Mouse (Mus musculus) layer of hippocampus, adult 2 months (tissue): Measurements from ENCODE around the gene Vgf. TPM values are rescaled to one million over a fixed set of nuclear protein-coding genes. Genes with fewer than 3 reads are reported as not detected.

Experiments
- DNase-seq, 2 experiments: peaks; one replicate each; pipeline ENCODE4 v3.0.0; 2022; ENCODE audit warnings: low spot score in 2 of 2
- H3K27ac ChIP-seq: fragments of 200-600 bp; 2 replicates; pipeline ENCODE4 v1.8.1; 2022
- H3K4me3 ChIP-seq: fragments of 200-600 bp; 2 replicates; pipeline ENCODE4 v1.8.1; 2022; ENCODE audit warnings: mild to moderate bottlenecking
- CTCF ChIP-seq: fragments of 200-600 bp; conservative IDR thresholded peaks from 2 replicates; pipeline ENCODE4 v1.8.1; 2022; ENCODE audit warnings: antibody characterized with exemption, mild to moderate bottlenecking, moderate library complexity
- long read RNA-seq, 2 experiments: library from polyadenylated mRNA; stranded (forward); transcript quantifications; one replicate each; pipeline ENCODE4 v2.0.0; 2021; ENCODE audit warnings: borderline mapping rate in 2 of 2
- total RNA-seq, 2 experiments: library from RNA; stranded (reverse); gene quantifications; 2 replicates each; pipeline ENCODE4 v1.2.3; 2021

The Vgf gene
- total RNA-seq: 100 to 1,000 TPM; 180 to 212 TPM
- long read RNA-seq, experiment 1, transcript Vgf-203 (2 exons, 581 nt): minor isoform, 5 of 95 reads
- long read RNA-seq, experiment 1, transcript Vgf-201 (2 exons, 2,553 nt): major isoform, 57 of 95 reads
- long read RNA-seq, experiment 1, partial matches to known transcripts: 29 of 95 reads
- long read RNA-seq, experiment 1, other reads (novel, unspliced or antisense): 4 of 95 reads
- long read RNA-seq, experiment 2, transcript Vgf-203 (2 exons, 581 nt): minor isoform, 10 of 118 reads
- long read RNA-seq, experiment 2, transcript Vgf-201 (2 exons, 2,553 nt): major isoform, 82 of 118 reads
- long read RNA-seq, experiment 2, partial matches to known transcripts: 0 of 118 reads
- long read RNA-seq, experiment 2, other reads (novel, unspliced or antisense): 26 of 118 reads

DNA sequence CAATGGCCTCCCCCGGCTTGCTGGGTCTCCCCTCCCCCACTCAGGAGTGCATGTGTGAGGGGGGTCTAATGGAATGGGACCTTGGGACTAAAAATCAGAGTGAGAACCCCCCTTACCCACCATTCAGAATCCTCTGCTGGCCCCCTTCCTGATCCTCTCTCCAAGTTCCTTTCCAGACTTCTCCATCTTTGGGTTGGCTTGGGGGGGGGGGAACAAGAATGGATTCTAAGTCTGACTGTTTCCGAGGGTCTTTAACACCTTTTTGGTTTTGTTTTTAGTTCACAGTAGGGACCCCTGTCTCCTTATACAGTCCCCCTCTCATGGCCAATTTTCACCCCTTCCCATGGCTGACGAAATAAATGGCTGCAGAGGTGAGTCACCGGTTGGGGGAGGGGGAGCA lies at the start of gene Vgf:
Gene Vgf (plus strand): TSS at position 301 of the 400 bp plus-strand sequence.
- Histone ChIP-seq H3K4me3 (peak within 1 kb of the TSS; percentile 12; the same call in 1 of the 2 replicates), H3K27ac (no peak within 1 kb of the TSS)
- no peak for TF ChIP-seq CTCF
- no peak for DNase-seq

DNA sequence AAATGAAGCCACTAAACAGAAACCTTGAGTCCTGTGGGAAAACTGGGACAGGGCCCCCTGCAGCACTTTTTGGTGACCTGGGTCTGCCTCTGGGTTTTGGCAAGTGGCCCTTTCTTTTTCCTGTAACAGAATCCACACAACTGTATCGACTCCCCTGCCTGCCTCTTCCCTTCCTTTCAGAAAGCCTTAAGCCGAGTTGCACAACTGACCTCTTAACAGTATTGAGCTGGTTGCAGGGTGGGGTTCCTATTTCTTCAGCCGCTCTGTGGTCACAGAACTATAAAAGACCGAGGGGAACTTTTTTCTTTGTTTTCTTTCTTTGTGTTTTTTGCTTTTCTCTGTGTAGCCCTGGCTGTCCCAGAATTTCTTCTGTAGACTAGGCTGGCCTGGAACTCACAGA lies 48.4 kb upstream of the Vgf start:
- DNase-seq: no peak
- TF ChIP-seq CTCF: no peak

DNA sequence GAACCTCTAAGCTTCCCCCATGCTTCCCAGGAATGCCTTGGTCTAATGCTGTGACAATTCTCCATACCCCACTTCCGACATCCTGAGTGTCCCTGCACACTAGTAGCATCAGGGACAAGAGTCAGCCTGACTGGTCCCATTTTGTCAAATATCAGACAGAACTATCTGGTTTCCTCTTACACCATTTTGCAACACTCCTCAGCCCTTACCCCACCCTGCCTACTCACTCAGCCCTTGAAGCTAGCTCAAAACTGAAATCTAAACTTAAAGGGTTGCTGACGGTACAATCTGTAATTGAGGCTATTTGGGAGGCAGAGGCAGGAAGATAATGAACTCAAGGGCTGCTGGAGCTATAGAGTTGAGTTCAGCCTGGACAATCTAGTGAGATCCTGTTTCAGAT lies 46.4 kb upstream of the Vgf start:
- Histone ChIP-seq H3K4me3 (no peak overlapping the region), H3K27ac (no peak overlapping the region)
- no peak for DNase-seq
- no peak for TF ChIP-seq CTCF

More for the DNA sequence above, 48.4 kb upstream of the Vgf start:
- Histone ChIP-seq H3K27ac (no peak overlapping the region), H3K4me3 (no peak overlapping the region)

DNA sequence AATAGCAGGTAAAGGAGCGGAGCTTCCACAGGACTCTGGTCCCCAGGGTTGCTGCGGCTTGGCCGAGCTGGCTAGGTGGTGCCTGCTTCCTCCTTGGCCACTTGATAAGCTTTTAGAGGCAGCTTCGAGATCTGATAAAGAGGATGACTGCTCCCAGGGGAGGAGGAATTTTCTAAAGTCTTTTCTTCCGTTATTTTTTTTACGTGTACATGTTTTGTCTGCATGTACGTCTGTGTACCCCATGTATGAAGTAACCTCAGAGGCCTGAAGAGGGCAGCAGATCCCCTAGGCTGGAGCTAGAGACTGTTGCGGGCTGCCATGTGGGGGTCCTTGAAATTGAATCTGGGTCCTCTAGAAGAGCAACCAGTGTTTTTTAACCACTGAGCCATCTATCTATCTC lies 45.2 kb upstream of the Vgf start:
- H3K4me3 ChIP-seq: no peak overlapping the region
- H3K27ac ChIP-seq: no peak overlapping the region
- DNase-seq: peak in 1 of 2 experiments; percentile 8
- TF ChIP-seq CTCF: peak; percentile 64

DNA sequence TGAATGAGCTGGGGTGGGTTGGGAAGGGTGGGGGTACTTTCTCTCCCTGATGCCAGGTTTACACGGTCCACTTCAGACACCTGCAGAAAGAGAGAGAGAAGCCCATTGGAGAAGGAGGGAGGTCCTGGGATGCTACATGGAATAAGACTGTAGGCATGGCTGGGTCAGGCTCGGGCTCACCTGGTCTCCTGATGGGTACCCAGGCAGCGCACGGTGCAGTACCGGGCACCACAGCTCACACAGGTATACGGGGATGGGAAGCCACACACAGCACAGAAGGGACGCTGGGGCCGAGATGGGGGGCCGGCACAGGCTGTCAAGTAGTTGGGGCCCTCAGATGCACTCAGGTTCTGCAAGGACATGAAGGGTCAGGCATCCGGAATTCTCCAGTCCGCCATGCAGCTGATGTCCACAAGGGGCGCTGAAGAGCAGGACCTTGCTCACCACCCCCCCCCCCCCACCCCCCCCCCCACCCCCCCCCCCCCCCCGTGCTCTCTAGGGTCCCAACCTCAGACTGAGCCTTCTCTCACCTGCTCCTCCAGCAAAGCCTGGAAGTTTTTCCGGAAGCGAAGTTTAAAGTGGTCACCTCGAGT lies 43.8 kb upstream of the Vgf start:
- peak; percentile 70 for TF ChIP-seq CTCF
- DNase-seq: peak in 1 of 2 experiments; percentile 36
- H3K4me3 ChIP-seq: no peak overlapping the region
- H3K27ac ChIP-seq: no peak overlapping the region

DNA sequence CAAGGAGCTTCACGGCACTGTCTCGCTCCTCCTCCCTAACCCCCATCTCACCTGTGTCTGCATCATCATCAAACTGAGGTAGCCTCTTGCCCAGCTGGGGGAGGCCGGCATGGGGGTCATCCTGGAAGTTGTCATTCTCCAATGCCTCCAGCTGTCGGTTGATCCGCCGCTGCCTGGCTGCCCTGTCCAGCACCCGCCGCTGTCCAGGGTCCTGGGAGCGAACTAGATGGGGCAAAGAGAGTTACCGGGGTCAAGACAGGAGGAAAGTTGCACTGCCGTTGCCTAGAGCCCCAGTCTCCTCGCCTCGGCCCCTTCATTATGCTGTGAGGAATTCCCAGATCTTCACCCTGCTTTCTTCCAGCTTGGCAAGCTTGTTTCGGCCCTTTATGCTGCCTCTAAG lies 41.4 kb upstream of the Vgf start:
- H3K4me3 ChIP-seq: no peak overlapping the region
- no peak overlapping the region for H3K27ac ChIP-seq
- no peak for DNase-seq
- TF ChIP-seq CTCF: no peak

DNA sequence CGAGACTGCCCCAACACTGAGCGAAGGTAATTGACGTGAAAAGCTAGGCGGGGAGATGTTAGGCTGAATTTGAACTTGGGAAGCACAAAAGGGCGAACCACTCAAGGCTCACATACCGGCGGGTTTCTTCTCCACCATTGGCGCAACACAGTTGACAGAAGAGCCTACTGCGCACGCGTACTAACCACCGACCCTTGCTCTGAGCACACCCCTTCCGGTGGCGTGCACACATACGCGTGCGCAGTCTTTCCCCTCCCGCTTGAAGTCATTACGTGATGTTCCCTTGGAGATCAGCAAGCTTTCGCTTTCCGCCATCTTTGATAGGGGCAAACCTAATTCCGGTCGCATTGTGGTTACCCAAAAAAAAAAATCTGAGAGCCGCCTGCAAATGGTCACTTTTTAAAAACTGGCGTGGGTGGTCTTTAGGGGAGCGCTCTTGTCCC lies 39.5 kb upstream of the Vgf start, which contains the start of gene Plod3:
Gene Plod3 (plus strand): TSS at position 325 of the 443 bp plus-strand sequence.
- Histone ChIP-seq H3K4me3 (peak within 1 kb of the TSS; percentile 99), H3K27ac (peak within 1 kb of the TSS; percentile 98)
- DNase-seq: peak; percentile 94 to 98
- TF ChIP-seq CTCF: 0 out of 2 replicates have a peak, but pooled peaks have one; percentile 16

DNA sequence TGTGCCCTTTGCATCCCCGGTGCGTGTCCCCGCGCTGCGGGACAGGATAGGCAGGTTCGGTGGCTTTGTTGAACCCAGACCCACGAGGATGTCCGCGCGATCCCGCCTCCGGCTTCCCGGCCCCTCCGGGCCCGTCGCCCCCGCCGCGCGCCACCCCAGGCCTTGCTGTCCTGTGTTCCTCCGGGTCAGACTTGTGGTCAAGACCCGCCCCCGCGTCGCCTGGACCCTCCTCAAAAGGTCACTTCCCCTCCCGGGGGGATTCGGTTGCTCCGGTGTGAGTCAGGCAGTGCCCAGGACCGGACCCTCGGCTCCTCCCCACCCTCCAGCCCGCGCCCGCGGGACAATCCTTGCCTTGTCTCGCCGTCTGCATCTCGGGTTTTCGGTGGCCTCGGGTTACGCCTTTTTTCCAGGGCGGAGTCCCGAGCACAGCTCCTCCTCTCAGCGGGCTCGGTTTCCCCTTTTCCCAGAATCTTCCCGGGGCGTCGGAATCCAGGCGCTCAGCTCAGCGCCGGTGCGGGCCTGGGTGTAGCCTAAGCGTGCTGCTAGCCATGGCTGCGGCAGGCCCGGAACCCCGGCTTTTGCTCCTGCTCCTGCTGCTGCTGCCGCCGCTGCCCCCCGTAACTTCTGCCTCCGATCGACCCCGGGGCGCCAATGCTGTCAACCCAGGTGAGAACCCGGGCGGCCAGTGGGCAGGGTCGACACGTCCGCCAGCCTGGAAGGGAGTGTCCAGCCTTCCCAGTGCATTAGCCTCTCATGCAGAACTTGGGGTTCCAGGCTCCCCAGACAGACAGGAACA lies 38.9 kb upstream of the Vgf start:
- peak; percentile 66 to 75 for DNase-seq

DNA sequence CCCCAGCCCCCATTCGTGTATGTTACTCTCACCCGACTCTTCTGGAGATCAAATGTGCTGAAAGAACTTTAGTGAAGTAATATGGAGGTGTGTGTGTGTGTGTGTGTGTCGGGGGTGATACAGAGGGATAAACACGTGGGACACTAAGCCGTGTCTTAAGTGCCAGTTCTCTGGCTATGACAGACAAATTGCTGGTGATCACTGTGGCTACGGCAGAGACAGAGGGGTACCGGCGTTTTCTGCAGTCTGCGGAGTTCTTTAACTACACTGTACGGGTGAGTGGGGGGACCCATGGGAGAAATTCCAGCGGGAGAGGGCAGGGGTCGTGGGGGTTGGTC lies 38.3 kb upstream of the Vgf start, which contains the start of gene Znhit1:
Gene Znhit1 (minus strand): TSS at position 88 of the 338 bp plus-strand sequence.
- peak within 1 kb of the TSS; percentile 99 for H3K4me3 ChIP-seq
- DNase-seq: no peak
- TF ChIP-seq CTCF: no peak
- peak within 1 kb of the TSS; percentile 98 for H3K27ac ChIP-seq

More for the DNA sequence above, 38.9 kb upstream of the Vgf start:
- no peak for TF ChIP-seq CTCF
- Histone ChIP-seq H3K27ac (peak overlapping the region; percentile 98), H3K4me3 (peak overlapping the region; percentile 99)

DNA sequence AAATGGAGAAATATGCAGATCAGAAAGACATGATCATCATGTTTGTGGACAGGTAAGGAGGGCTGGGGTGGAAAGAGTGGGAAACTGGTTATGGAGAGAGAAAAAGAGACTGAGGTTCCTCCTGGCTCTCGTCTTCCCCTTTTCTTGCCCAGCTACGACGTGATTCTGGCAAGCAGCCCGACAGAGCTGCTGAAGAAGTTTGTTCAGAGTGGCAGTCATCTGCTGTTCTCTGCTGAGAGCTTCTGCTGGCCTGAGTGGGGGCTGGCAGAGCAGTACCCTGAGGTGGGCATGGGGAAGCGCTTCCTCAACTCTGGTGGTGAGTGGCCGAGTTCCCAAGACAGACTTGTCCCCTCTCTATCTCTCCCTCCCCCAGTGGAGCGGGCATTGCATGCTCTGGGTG lies 37.8 kb upstream of the Vgf start:
- no peak for TF ChIP-seq CTCF
- DNase-seq: peak in 1 of 2 experiments; percentile 30
- Histone ChIP-seq H3K27ac (no peak overlapping the region), H3K4me3 (peak overlapping the region; percentile 99)

DNA sequence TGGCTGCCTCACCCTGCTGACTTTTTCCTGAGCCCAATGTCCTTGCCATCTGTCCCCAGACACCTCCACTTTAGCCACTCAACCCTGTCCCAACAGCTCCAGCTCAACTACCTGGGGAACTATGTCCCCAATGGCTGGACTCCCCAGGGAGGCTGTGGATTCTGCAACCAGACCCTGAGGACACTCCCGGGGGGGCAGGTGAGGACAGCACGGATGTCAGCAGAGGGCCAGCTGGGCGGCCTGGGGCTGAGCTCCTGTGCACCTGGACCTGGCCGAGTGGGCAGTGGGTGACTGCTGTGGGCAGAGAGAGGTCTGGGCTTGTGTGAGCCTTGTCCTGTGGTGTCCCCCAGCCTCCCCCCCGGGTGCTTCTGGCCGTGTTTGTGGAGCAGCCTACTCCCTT lies 36.4 kb upstream of the Vgf start:
- TF ChIP-seq CTCF: no peak
- no peak overlapping the region for H3K4me3 ChIP-seq
- no peak overlapping the region for H3K27ac ChIP-seq
- no peak for DNase-seq

DNA sequence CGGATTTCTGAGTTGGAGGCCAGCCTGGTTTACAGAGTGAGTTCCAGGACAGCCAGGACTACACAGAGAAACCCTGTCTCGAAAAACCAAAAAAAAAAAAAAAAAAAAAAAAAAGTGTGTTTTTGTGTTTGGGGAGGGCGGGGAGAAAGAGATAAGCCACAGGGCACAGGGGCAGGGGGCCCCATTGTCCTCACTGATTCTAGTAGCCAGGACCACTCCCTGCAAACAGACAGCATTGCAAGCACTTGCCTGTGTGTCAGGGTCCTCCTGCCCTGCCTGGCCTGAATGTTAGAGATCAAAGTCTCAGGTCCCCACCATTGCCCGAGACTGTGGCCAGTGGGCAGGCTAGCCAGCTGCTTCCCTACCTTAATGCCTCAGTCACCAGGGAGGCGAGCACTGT lies 26.7 kb upstream of the Vgf start:
- H3K4me3 ChIP-seq: no peak overlapping the region
- H3K27ac ChIP-seq: no peak overlapping the region
- TF ChIP-seq CTCF: no peak
- DNase-seq: no peak

DNA sequence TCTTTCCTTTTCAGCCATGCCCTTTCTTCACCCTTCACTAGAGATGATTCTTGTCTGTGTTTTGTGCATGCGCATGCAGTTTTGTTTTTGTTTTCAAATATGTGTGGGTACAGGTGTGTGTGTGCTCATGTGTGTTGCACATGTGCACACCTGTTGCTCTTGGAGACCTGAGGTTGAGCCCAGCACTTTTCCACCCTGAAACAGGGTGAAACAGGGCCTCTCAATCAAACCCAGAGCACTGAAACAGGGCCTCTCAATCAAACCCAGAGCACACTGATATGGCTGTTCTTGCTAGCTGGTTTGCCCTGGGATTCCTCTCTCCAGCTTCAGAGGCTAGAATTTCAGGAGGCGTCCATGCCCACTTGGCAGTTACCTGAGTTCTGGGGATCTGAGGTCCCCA lies 25.6 kb upstream of the Vgf start:
- DNase-seq: no peak
- Histone ChIP-seq H3K27ac (no peak overlapping the region), H3K4me3 (no peak overlapping the region)
- TF ChIP-seq CTCF: no peak
